Mouse (Mus musculus): ENCODE results near the gene Pskh1. TPM values are rescaled to one million over a fixed set of nuclear protein-coding genes. Genes with fewer than 3 reads are reported as not detected.

Pskh1 gene
- polyA plus RNA-seq, 1 experiment, result 32.6 TPM

- DNase-seq (ENCODE audit: low spot score), result no peak
These were observed 57.6 kb downstream of the Pskh1 start for GRCm38 (mm10) chr8:105957813-105958212.

GRCm38 (mm10) chr8:105959350-105959749, 59.1 kb downstream of the Pskh1 start:
- DNase-seq (ENCODE audit: low spot score), result peak; percentile 83

- DNase-seq (ENCODE audit: low spot score), result no peak
These were observed 60.9 kb downstream of the Pskh1 start for GRCm38 (mm10) chr8:105961101-105961500.

- no peak for DNase-seq (ENCODE audit: low spot score)
These were observed 61.3 kb downstream of the Pskh1 start for GRCm38 (mm10) chr8:105961536-105961935.

- no peak for DNase-seq (ENCODE audit: low spot score)
These were observed 64.4 kb downstream of the Pskh1 start for GRCm38 (mm10) chr8:105964506-105965265.

GRCm38 (mm10) chr8:105965266-105965904, 65.1 kb downstream of the Pskh1 start:
- DNase-seq (ENCODE audit: low spot score), result no peak

GRCm38 (mm10) chr8:105965905-105966341, 65.7 kb downstream of the Pskh1 start, which contains the start of gene Slc12a4:
TSS of gene Slc12a4 (minus strand) at chr8:105966097.
- DNase-seq (ENCODE audit: low spot score), result peak; percentile 71

- no peak for DNase-seq (ENCODE audit: low spot score)
These were observed 66.6 kb downstream of the Pskh1 start for GRCm38 (mm10) chr8:105966692-105967311.

- no peak for DNase-seq (ENCODE audit: low spot score)
These were observed 69.1 kb downstream of the Pskh1 start for GRCm38 (mm10) chr8:105969367-105969766.

- no peak for DNase-seq (ENCODE audit: low spot score)
These were observed 70.9 kb downstream of the Pskh1 start for GRCm38 (mm10) chr8:105971019-105971720.

- DNase-seq (ENCODE audit: low spot score), result no peak
These were observed 75.1 kb downstream of the Pskh1 start for GRCm38 (mm10) chr8:105975363-105975762.

- no peak for DNase-seq (ENCODE audit: low spot score)
These were observed 79.1 kb downstream of the Pskh1 start, which contains the start of gene Dpep3 for GRCm38 (mm10) chr8:105979325-105979724. TSS of gene Dpep3 (minus strand) at chr8:105979429.

- DNase-seq (ENCODE audit: low spot score), result no peak
These were observed 80.9 kb downstream of the Pskh1 start for GRCm38 (mm10) chr8:105981146-105981545.

Other genes starting within 250 kb of the Pskh1 start
- 0.53 and 0.61 TPM in 2 replicates for gene Carmil2, start 214.2 kb upstream of the Pskh1 start, polyA plus RNA-seq (2012; rRNA removed)
- 18.2 and 18.8 TPM in 2 replicates for gene Acd, start 199.3 kb upstream of the Pskh1 start, polyA plus RNA-seq (2012; rRNA removed)
- 11.2 and 15.4 TPM in 2 replicates for gene Pard6a, start 199.3 kb upstream of the Pskh1 start, polyA plus RNA-seq (2012; rRNA removed)
- not detected in 2 replicates for gene 4933405L10Rik, start 192.8 kb upstream of the Pskh1 start, polyA plus RNA-seq (2012; rRNA removed)
- 9.6 and 11.5 TPM in 2 replicates for gene Enkd1, start 192.2 kb upstream of the Pskh1 start, polyA plus RNA-seq (2012; rRNA removed)
- gene Gfod2, start 141.8 kb upstream of the Pskh1 start, polyA plus RNA-seq (2012; rRNA removed), result 5.2 and 5.9 TPM in 2 replicates
- 17.7 and 18.2 TPM in 2 replicates for gene Ranbp10, start 73.1 kb upstream of the Pskh1 start, polyA plus RNA-seq (2012; rRNA removed)
- not detected in 2 replicates for gene Tsnaxip1, start 72.7 kb upstream of the Pskh1 start, polyA plus RNA-seq (2012; rRNA removed)
- gene Cenpt, start 47.2 kb upstream of the Pskh1 start, polyA plus RNA-seq (2012; rRNA removed), result 14.5 and 21.2 TPM in 2 replicates
- gene Thap11, start 45.3 kb upstream of the Pskh1 start, polyA plus RNA-seq (2012; rRNA removed), result 42.2 and 44.4 TPM in 2 replicates
- gene Nutf2, start 39.9 kb upstream of the Pskh1 start, polyA plus RNA-seq (2012; rRNA removed), result 79.8 and 95.3 TPM in 2 replicates
- gene Edc4, start 19.6 kb upstream of the Pskh1 start, polyA plus RNA-seq (2012; rRNA removed), result 38.1 and 44.6 TPM in 2 replicates
- 1.9 and 2.0 TPM in 2 replicates for gene Nrn1l, start 6.9 kb upstream of the Pskh1 start, polyA plus RNA-seq (2012; rRNA removed)
- gene Ctrl, start 33.4 kb downstream of the Pskh1 start, polyA plus RNA-seq (2012; rRNA removed), result 1.4 and 1.8 TPM in 2 replicates
- gene Psmb10, start 38.0 kb downstream of the Pskh1 start, polyA plus RNA-seq (2012; rRNA removed), result 82.8 and 98.7 TPM in 2 replicates
- 3.7 and 5.2 TPM in 2 replicates for gene Lcat, start 42.9 kb downstream of the Pskh1 start, polyA plus RNA-seq (2012; rRNA removed)
- gene Slc12a4, start 65.7 kb downstream of the Pskh1 start, polyA plus RNA-seq (2012; rRNA removed), result 64.3 and 69.6 TPM in 2 replicates
- 0.12 and 0.17 TPM in 2 replicates for gene Dpep3, start 79.0 kb downstream of the Pskh1 start, polyA plus RNA-seq (2012; rRNA removed)
- 16.6 and 19.3 TPM in 2 replicates for gene Dus2, start 90.9 kb downstream of the Pskh1 start, polyA plus RNA-seq (2012; rRNA removed)
- 0.06 and 0.07 TPM in 2 replicates for gene Dpep2nb, start 105.5 kb downstream of the Pskh1 start, polyA plus RNA-seq (2012; rRNA removed)
- gene Ddx28, start 111.4 kb downstream of the Pskh1 start, polyA plus RNA-seq (2012; rRNA removed), result 10.5 and 11.8 TPM in 2 replicates
- gene Nfatc3, start 158.4 kb downstream of the Pskh1 start, polyA plus RNA-seq (2012; rRNA removed), result 15.4 and 19.9 TPM in 2 replicates
- gene Esrp2, start 236.5 kb downstream of the Pskh1 start, polyA plus RNA-seq (2012; rRNA removed), result 57.5 and 70.1 TPM in 2 replicates
- 13.5 and 18.5 TPM in 2 replicates for gene Pla2g15, start 250.0 kb downstream of the Pskh1 start, polyA plus RNA-seq (2012; rRNA removed)